Mouse (Mus musculus) G1E (cell line): Measurements from ENCODE around the gene Klhdc4. TPM values are rescaled to one million over a fixed set of nuclear protein-coding genes. Genes with fewer than 3 reads are reported as not detected.

Experiments
- ATAC-seq: 2 replicates; pipeline ENCODE4 v1.8.0; 2016; ENCODE audit warnings: mild to moderate bottlenecking; ENCODE audit not compliant: insufficient number of reproducible peaks, poor library complexity, low FRiP score, severe bottlenecking; ENCODE audit errors: extremely low read depth
- DNase-seq: peaks from one replicate; pipeline ENCODE4 v3.0.0; 2012; ENCODE audit warnings: low spot score
- H3K27me3 ChIP-seq: 2 replicates; pipeline ENCODE4 v1.6.1; 2012; ENCODE audit warnings: mild to moderate bottlenecking, low read length, inconsistent platforms; ENCODE audit not compliant: insufficient read depth
- H3K36me3 ChIP-seq: replicated peaks from 2 replicates; pipeline ENCODE3; 2012; ENCODE audit warnings: mild to moderate bottlenecking, inconsistent platforms
- H3K4me1 ChIP-seq: 2 replicates; pipeline ENCODE4 v1.6.1; 2012; ENCODE audit warnings: low read depth, low read length, inconsistent platforms, mixed read lengths; ENCODE audit not compliant: insufficient read depth
- H3K4me3 ChIP-seq: 2 replicates; pipeline ENCODE4 v1.5.1; 2012; ENCODE audit warnings: low read depth, mild to moderate bottlenecking, inconsistent platforms, low read length, moderate library complexity, mixed read lengths
- H3K9me3 ChIP-seq: replicated peaks from 2 replicates; pipeline ENCODE4 v1.6.1; 2012; ENCODE audit warnings: inconsistent platforms
- CTCF ChIP-seq: IDR thresholded peaks from 2 replicates; pipeline ENCODE4 v1.5.1; 2012; ENCODE audit warnings: low read depth, low read length, inconsistent platforms, mixed read lengths
- GATA1 ChIP-seq: IDR thresholded peaks from 2 replicates; pipeline ENCODE4 v1.6.1; 2012; ENCODE audit warnings: borderline replicate concordance, low read length, inconsistent platforms, mixed read lengths
- GATA2 ChIP-seq: IDR thresholded peaks from 2 replicates; pipeline ENCODE4 v1.6.1; 2012; ENCODE audit warnings: low read depth, low read length, inconsistent platforms, borderline replicate concordance
- POLR2AphosphoS5 ChIP-seq: IDR thresholded peaks from 2 replicates; pipeline ENCODE4 v1.6.1; 2012; ENCODE audit warnings: low read depth, low read length, inconsistent platforms; ENCODE audit not compliant: insufficient replicate concordance
- TAL1 ChIP-seq: conservative IDR thresholded peaks from 2 replicates; pipeline ENCODE4 v1.6.1; 2012; ENCODE audit warnings: low read depth, low read length, inconsistent platforms, mixed read lengths
- polyA plus RNA-seq: library from polyadenylated mRNA; stranded (reverse); fragments of >175 nt; gene quantifications from 2 replicates; pipeline ENCODE4 v1.2.3, GENCODE M21; 2012
- total RNA-seq, 2 experiments: library from RNA; stranded (forward) in 1 of 2; stranded (reverse) in 1 of 2; fragments of 200-1000 nt in 1 of 2; fragments of >200 nt in 1 of 2; fragmentation: Nextera tagmentation in 1 of 2; gene quantifications; 2 replicates each; pipeline ENCODE4 v1.2.3; 2014 to 2017

Klhdc4 gene
- total and polyA plus RNA-seq, 3 experiments = 12.3 to 44.5 (median 15.9) TPM

GRCm38 (mm10) chr8:121820840-121821239 lies 8.5 kb downstream of the Klhdc4 start:
- Histone ChIP-seq H3K27me3 (no peaks in the 10 kb centered on the region), H3K36me3 (peaks cover 54% of the 10 kb centered on the region), H3K4me1 (0 out of 2 replicates have a peak, but pooled peaks cover 4% of the 10 kb centered on the region), H3K4me3 (no peak overlapping the region), H3K9me3 (no peaks in the 10 kb centered on the region)
- ATAC-seq (no peak), DNase-seq (no peak)
- no peak for TF ChIP-seq GATA2
- no peak for TF ChIP-seq GATA1
- TF ChIP-seq POLR2AphosphoS5 = no peak
- TF ChIP-seq CTCF = no peak
- TF ChIP-seq TAL1 = no peak

GRCm38 (mm10) chr8:121818226-121818625 lies 11.1 kb downstream of the Klhdc4 start:
- no peak for TF ChIP-seq CTCF
- TF ChIP-seq TAL1 = no peak
- TF ChIP-seq GATA2 = no peak
- TF ChIP-seq GATA1 = no peak
- TF ChIP-seq POLR2AphosphoS5 = no peak
- H3K27me3 ChIP-seq = no peaks in the 10 kb centered on the region
- DNase-seq (no peak), ATAC-seq (no peak)
- H3K4me3 ChIP-seq = no peak overlapping the region
- no peaks in the 10 kb centered on the region for H3K9me3 ChIP-seq
- peaks cover 80% of the 10 kb centered on the region for H3K36me3 ChIP-seq
- H3K4me1 ChIP-seq = 0 out of 2 replicates have a peak, but pooled peaks cover 4% of the 10 kb centered on the region

- DNase-seq (no peak), ATAC-seq (no peak)
- no peak overlapping the region for H3K4me3 ChIP-seq
- TF ChIP-seq TAL1 (no peak), POLR2AphosphoS5 (no peak), GATA1 (no peak), CTCF (no peak), GATA2 (no peak)
- H3K9me3 ChIP-seq = no peaks in the 10 kb centered on the region
- H3K4me1 ChIP-seq = peaks cover 2% of the 10 kb centered on the region; the same call in 1 of the 2 replicates
- H3K36me3 ChIP-seq = peaks cover 93% of the 10 kb centered on the region
- H3K27me3 ChIP-seq = no peaks in the 10 kb centered on the region
Measured at GRCm38 (mm10) chr8:121811931-121812570, 17.3 kb downstream of the Klhdc4 start.

GRCm38 (mm10) chr8:121811502-121811901 lies 17.9 kb downstream of the Klhdc4 start:
- Histone ChIP-seq H3K9me3 (no peaks in the 10 kb centered on the region), H3K4me3 (no peak overlapping the region), H3K36me3 (peaks cover 94% of the 10 kb centered on the region), H3K4me1 (peaks cover 2% of the 10 kb centered on the region; the same call in 1 of the 2 replicates), H3K27me3 (no peaks in the 10 kb centered on the region)
- TF ChIP-seq POLR2AphosphoS5 (no peak), GATA1 (no peak), GATA2 (no peak), TAL1 (no peak), CTCF (no peak)
- ATAC-seq (no peak), DNase-seq (no peak)

- no peak for ATAC-seq
- H3K36me3 ChIP-seq = peaks cover 94% of the 10 kb centered on the region
Measured at GRCm38 (mm10) chr8:121809524-121810155, 19.7 kb downstream of the Klhdc4 start.

GRCm38 (mm10) chr8:121808032-121808431 lies 21.3 kb downstream of the Klhdc4 start:
- TF ChIP-seq CTCF (no peak), GATA1 (no peak), GATA2 (no peak), POLR2AphosphoS5 (no peak)
- H3K36me3 ChIP-seq = peaks cover 94% of the 10 kb centered on the region
- H3K27me3 ChIP-seq = no peaks in the 10 kb centered on the region
- no peak for DNase-seq
- H3K4me1 ChIP-seq = peaks cover 2% of the 10 kb centered on the region; the same call in 1 of the 2 replicates
- H3K9me3 ChIP-seq = no peaks in the 10 kb centered on the region
- ATAC-seq = no peak
- H3K4me3 ChIP-seq = no peak overlapping the region

More at GRCm38 (mm10) chr8:121809524-121810155, 19.7 kb downstream of the Klhdc4 start:
- Histone ChIP-seq H3K9me3 (no peaks in the 10 kb centered on the region), H3K27me3 (no peaks in the 10 kb centered on the region), H3K4me1 (peaks cover 2% of the 10 kb centered on the region; the same call in 1 of the 2 replicates), H3K4me3 (no peak overlapping the region)
- TF ChIP-seq POLR2AphosphoS5 (no peak), TAL1 (no peak), CTCF (no peak), GATA1 (no peak), GATA2 (no peak)
- DNase-seq = no peak
